Mouse (Mus musculus) stomach, adult 2 months (tissue): ENCODE results near the gene Prps1l1. TPM values are rescaled to one million over a fixed set of nuclear protein-coding genes. Genes with fewer than 3 reads are reported as not detected.

ENCODE experiments used
- polyA plus RNA-seq: library from polyadenylated mRNA; depleted of rRNA; stranded (reverse); fragments of >200 nt; gene quantifications from 2 replicates; pipeline ENCODE4 v1.2.3, GENCODE M21; 2012; rRNA removed

Prps1l1 gene
- polyA plus RNA-seq = not detected in 2 replicates

GRCm38 (mm10) chr12:34984461-34984860, at the start of gene Prps1l1:
Gene Prps1l1, plus strand, starts transcription at chr12:34984761.

Other genes with a start within 250 kb of the Prps1l1 start
- gene Hdac9, start 67.7 kb upstream of the Prps1l1 start, polyA plus RNA-seq = 0.44 and 0.53 TPM in 2 replicates
- gene Snx13, start 62.4 kb downstream of the Prps1l1 start, polyA plus RNA-seq = 1.8 and 2.5 TPM in 2 replicates